26 mouse cellular contexts compared by ENCODE assay signal in the genomic region with DNA sequence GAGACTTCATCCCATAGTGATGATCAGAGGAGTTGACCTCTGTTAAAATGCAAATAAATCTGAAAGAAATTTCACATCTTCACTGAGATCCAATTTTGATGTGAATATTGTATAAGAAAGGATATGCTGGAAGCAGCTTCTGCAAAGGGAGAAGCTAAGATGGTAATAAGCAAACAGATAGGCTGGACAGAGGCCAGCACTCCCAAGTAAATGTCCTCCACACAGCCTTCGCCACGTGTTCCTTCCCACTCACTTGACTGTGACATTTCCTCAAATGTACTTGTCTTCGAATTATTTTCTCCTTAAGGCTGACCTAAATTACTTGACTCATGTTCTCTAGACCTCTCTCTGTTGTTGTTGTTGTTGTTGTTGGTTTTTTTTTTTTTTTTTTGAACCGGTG.
DNase-seq lines count a peak whose midpoint lies in the region; ATAC-seq and TF ChIP-seq lines count a peak whose summit lies in the region.
"Had no signal": no experiment of that assay in that cellular context is flagged by ENCODE, and none has a peak within 500 bp of the region (broad histone marks: within the 10 kb centered on the region; RNA-seq: fewer than 3 reads in every experiment).

No protein-coding gene starts in this region.

- no peak for TF ChIP-seq CTCF in midbrain, postnatal 0 days (IDR thresholded peaks at IDR 0.05)

- no peak for ATAC-seq in midbrain, postnatal 0 days (ENCODE audit: low FRiP score)
- ATAC-seq: activated CD4-positive, CD25-positive, alpha-beta regulatory T cell, adult 4 months; inflammation-experienced regulatory T-cells, adult 6 months; midbrain, embryonic 16.5 days had no signal

- no peaks in the 10 kb centered on the region for H3K36me3 ChIP-seq in midbrain, postnatal 0 days (ENCODE audit: insufficient read depth, low read length)
- H3K36me3 ChIP-seq: embryonic facial prominence, embryonic 12.5 days; forebrain, embryonic 12.5 days; heart, embryonic 15.5 days; hindbrain, embryonic 13.5 days; limb, embryonic 10.5 days; liver, embryonic 15.5 days; stomach, embryonic 15.5 days had no signal

- WGBS in midbrain, postnatal 0 days: 90% methylated on average over 4 of the region's 4 CpGs

- H3K4me2 ChIP-seq in midbrain, postnatal 0 days (ENCODE audit: low read depth, low read length, poor library complexity, severe bottlenecking): no peak overlapping the region
- H3K4me2 ChIP-seq: embryonic facial prominence, embryonic 12.5 days; forebrain, embryonic 12.5 days; heart, embryonic 15.5 days; hindbrain, embryonic 13.5 days; liver, embryonic 15.5 days; stomach, embryonic 15.5 days had no signal

- no peak overlapping the region for H3K4me3 ChIP-seq in midbrain, postnatal 0 days (ENCODE audit: low read depth, low read length)
- H3K4me3 ChIP-seq: embryonic facial prominence, embryonic 12.5 days; forebrain, embryonic 12.5 days; heart, embryonic 15.5 days; hindbrain, embryonic 13.5 days; limb, embryonic 10.5 days; liver, embryonic 15.5 days; stomach, embryonic 15.5 days had no signal

- H3K27me3 ChIP-seq in midbrain, postnatal 0 days (ENCODE audit: insufficient read depth, low read length): no peaks in the 10 kb centered on the region
- H3K27me3 ChIP-seq: embryonic facial prominence, embryonic 12.5 days; forebrain, embryonic 12.5 days; heart, embryonic 15.5 days; hindbrain, embryonic 13.5 days; liver, embryonic 15.5 days; stomach, embryonic 15.5 days had no signal

- no peak overlapping the region for H3K27ac ChIP-seq in midbrain, postnatal 0 days (ENCODE audit: low read depth, low read length)
- H3K27ac ChIP-seq: embryonic facial prominence, embryonic 12.5 days; forebrain, embryonic 12.5 days; heart, embryonic 15.5 days; hindbrain, embryonic 13.5 days; limb, embryonic 10.5 days; liver, embryonic 15.5 days; macrophage; stomach, embryonic 15.5 days had no signal

- H3K9ac ChIP-seq in midbrain, postnatal 0 days (replicated peaks; ENCODE audit: low read length, poor library complexity, severe bottlenecking): no peak overlapping the region
- H3K9ac ChIP-seq: embryonic facial prominence, embryonic 12.5 days; forebrain, embryonic 12.5 days; heart, embryonic 15.5 days; hindbrain, embryonic 13.5 days; liver, embryonic 15.5 days; stomach, embryonic 15.5 days had no signal

- no peaks in the 10 kb centered on the region for H3K4me1 ChIP-seq in midbrain, postnatal 0 days (ENCODE audit: insufficient read depth, low read length)
- H3K4me1 ChIP-seq: embryonic facial prominence, embryonic 12.5 days; forebrain, embryonic 12.5 days; heart, embryonic 15.5 days; hindbrain, embryonic 13.5 days; limb, embryonic 10.5 days; liver, embryonic 15.5 days; stomach, embryonic 15.5 days had no signal

- peak; percentile 7 to 49 for DNase-seq in layer of hippocampus, adult 18-20 months (ENCODE audit: low spot score in 2 of 2)
- no peak for DNase-seq in layer of hippocampus, postnatal 14 days (ENCODE audit: low spot score in 2 of 2)
- peak; percentile 44 for DNase-seq in right cerebral cortex, adult 18-20 months
- DNase-seq in right cerebral cortex, postnatal 4 days: no peak
- DNase-seq in right cerebral cortex, postnatal 10 days (ENCODE audit: low spot score in 2 of 2): peak; percentile 33 to 37
- no peak for DNase-seq in midbrain, postnatal 0 days (ENCODE audit: low spot score)
- DNase-seq in T-cell, adult 2 months (ENCODE audit: low spot score): no peak
- DNase-seq: adrenal gland, postnatal 10 days; cerebellum, adult 2 months; cerebellum, postnatal 25 days; heart, postnatal 36 days; kidney, adult 18-20 months; liver; thymus, adult 18-20 months; thymus, postnatal 4 days had no signal

- H3K9me3 ChIP-seq in midbrain, postnatal 0 days (ENCODE audit: low read length): no peaks in the 10 kb centered on the region
- H3K9me3 ChIP-seq: embryonic facial prominence, embryonic 12.5 days; forebrain, embryonic 12.5 days; heart, embryonic 15.5 days; hindbrain, embryonic 13.5 days; limb, embryonic 10.5 days; liver, embryonic 15.5 days; stomach, embryonic 15.5 days had no signal

Comparison
In these comparisons a context has a peak if more than half of its experiments do, and no peak if none do; other contexts are left out.
1. DNase-seq: peak in layer of hippocampus, adult 18-20 months (2 of 2), right cerebral cortex, adult 18-20 months (single experiment) and right cerebral cortex, postnatal 10 days (2 of 2); none in layer of hippocampus, postnatal 14 days (0 of 2), right cerebral cortex, postnatal 4 days (single experiment), midbrain, postnatal 0 days (single experiment) and T-cell, adult 2 months (single experiment).